Mouse (Mus musculus): ENCODE results near the gene Pheta1. TPM values are rescaled to one million over a fixed set of nuclear protein-coding genes. Genes with fewer than 3 reads are reported as not detected.

The Pheta1 gene
- polyA plus RNA-seq (2014; fragmentation: Nextera tagmentation; extraction: Ambion mirVana) = 10.8 and 11.5 TPM in 2 replicates

GRCm38 (mm10) chr5:121848743-121849142 lies at the start of gene Pheta1:
Pheta1 (plus strand) TSS chr5:121848984.
- WGBS = under 1% methylated on average over 35 of the region's 42 CpGs
- peak within 1 kb of the TSS; percentile 59 to 78 for H3K27ac ChIP-seq (replicated peaks in 1 of 2; ENCODE audit: control insufficient read depth in 1 of 2, insufficient read depth in 1 of 2, low read depth in 2 of 2, low read length in 2 of 2)
- peak; percentile 86 for ATAC-seq (ENCODE audit: insufficient number of reproducible peaks, insufficient read depth, low FRiP score, low read depth)
- peaks cover 9% of the 10 kb centered on the region for H3K27me3 ChIP-seq (ENCODE audit: control insufficient read depth, insufficient read depth, low read length)
- peak within 1 kb of the TSS; percentile 84 for H3K9ac ChIP-seq (ENCODE audit: low read length)
- H3K36me3 ChIP-seq (ENCODE audit: control insufficient read depth, insufficient read depth, low read length) = peaks cover 28% of the 10 kb centered on the region
- H3K4me1 ChIP-seq (ENCODE audit: control insufficient read depth in 2 of 2, insufficient read depth in 2 of 2, low read length in 2 of 2) = peaks cover 26 to 32% of the 10 kb centered on the region in 2 experiments
- peak within 1 kb of the TSS; percentile 66 for H3K4me2 ChIP-seq (ENCODE audit: low read length)
- H3K9me3 ChIP-seq (ENCODE audit: control insufficient read depth, low read length) = no peaks in the 10 kb centered on the region
- H3K4me3 ChIP-seq (ENCODE audit: control insufficient read depth in 1 of 2, insufficient read depth in 1 of 2, low read depth in 1 of 2, low read length in 2 of 2) = peak within 1 kb of the TSS; percentile 83 to 92

GRCm38 (mm10) chr5:121807186-121807585 lies 41.6 kb upstream of the Pheta1 start:
- Histone ChIP-seq H3K36me3 (ENCODE audit: control insufficient read depth, insufficient read depth, low read length) (peaks cover 75% of the 10 kb centered on the region), H3K9me3 (ENCODE audit: control insufficient read depth, low read length) (no peaks in the 10 kb centered on the region), H3K9ac (ENCODE audit: low read length) (no peak overlapping the region), H3K4me3 (ENCODE audit: control insufficient read depth in 1 of 2, insufficient read depth in 1 of 2, low read depth in 1 of 2, low read length in 2 of 2) (no peak overlapping the region), H3K4me1 (ENCODE audit: control insufficient read depth in 2 of 2, insufficient read depth in 2 of 2, low read length in 2 of 2) (peaks cover 15 to 30% of the 10 kb centered on the region in 2 experiments), H3K27me3 (ENCODE audit: control insufficient read depth, insufficient read depth, low read length) (no peaks in the 10 kb centered on the region), H3K4me2 (ENCODE audit: low read length) (no peak overlapping the region), H3K27ac (replicated peaks in 1 of 2; ENCODE audit: control insufficient read depth in 1 of 2, insufficient read depth in 1 of 2, low read depth in 2 of 2, low read length in 2 of 2) (peak overlapping the region; percentile 34 to 35; a peak in 3 of 4 replicates)
- no peak for ATAC-seq (ENCODE audit: insufficient number of reproducible peaks, insufficient read depth, low FRiP score, low read depth)
- WGBS = 90% methylated on average over 3 of the region's 3 CpGs

GRCm38 (mm10) chr5:121808202-121808601 lies 40.6 kb upstream of the Pheta1 start:
- H3K4me1 ChIP-seq (ENCODE audit: control insufficient read depth in 2 of 2, insufficient read depth in 2 of 2, low read length in 2 of 2) = peaks cover 15 to 30% of the 10 kb centered on the region in 2 experiments
- no peak overlapping the region for H3K9ac ChIP-seq (ENCODE audit: low read length)
- H3K36me3 ChIP-seq (ENCODE audit: control insufficient read depth, insufficient read depth, low read length) = peaks cover 75% of the 10 kb centered on the region
- 96% methylated on average over 2 of the region's 2 CpGs for WGBS
- no peak overlapping the region for H3K4me2 ChIP-seq (ENCODE audit: low read length)
- no peak overlapping the region for H3K27ac ChIP-seq (replicated peaks in 1 of 2; ENCODE audit: control insufficient read depth in 1 of 2, insufficient read depth in 1 of 2, low read depth in 2 of 2, low read length in 2 of 2)
- no peak overlapping the region for H3K4me3 ChIP-seq (ENCODE audit: control insufficient read depth in 1 of 2, insufficient read depth in 1 of 2, low read depth in 1 of 2, low read length in 2 of 2)
- no peaks in the 10 kb centered on the region for H3K9me3 ChIP-seq (ENCODE audit: control insufficient read depth, low read length)
- ATAC-seq (ENCODE audit: insufficient number of reproducible peaks, insufficient read depth, low FRiP score, low read depth) = no peak
- H3K27me3 ChIP-seq (ENCODE audit: control insufficient read depth, insufficient read depth, low read length) = no peaks in the 10 kb centered on the region

DNA sequence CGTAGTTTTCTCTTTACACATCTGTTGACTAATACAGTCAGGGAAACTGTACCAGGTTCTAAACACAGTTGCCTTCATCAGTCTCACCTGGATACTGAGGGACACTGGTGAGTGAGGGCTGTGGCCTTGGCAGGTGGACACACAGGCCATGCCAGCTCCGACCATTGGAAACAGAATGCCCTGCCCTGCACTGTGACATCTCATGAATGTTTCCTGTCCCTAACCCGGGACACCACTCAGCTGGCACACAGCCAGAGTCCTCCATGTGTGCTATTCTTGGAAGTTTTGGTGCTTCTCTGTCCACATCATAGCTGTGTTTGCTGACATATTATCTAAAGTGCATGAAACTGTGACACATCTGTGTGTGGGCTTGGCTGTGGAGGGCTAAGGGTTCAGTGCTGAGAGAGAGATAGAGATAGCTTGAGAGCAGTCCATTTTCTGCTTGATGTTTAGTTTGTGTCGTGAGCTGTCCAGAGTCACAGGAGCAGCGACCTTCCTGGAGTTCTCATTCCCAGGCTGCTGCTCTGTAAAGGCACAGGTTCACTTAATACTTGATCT lies 39.0 kb upstream of the Pheta1 start:
- Histone ChIP-seq H3K4me3 (ENCODE audit: control insufficient read depth in 1 of 2, insufficient read depth in 1 of 2, low read depth in 1 of 2, low read length in 2 of 2) (no peak overlapping the region), H3K36me3 (ENCODE audit: control insufficient read depth, insufficient read depth, low read length) (peaks cover 75% of the 10 kb centered on the region), H3K4me1 (ENCODE audit: control insufficient read depth in 2 of 2, insufficient read depth in 2 of 2, low read length in 2 of 2) (peaks cover 15 to 30% of the 10 kb centered on the region in 2 experiments), H3K27me3 (ENCODE audit: control insufficient read depth, insufficient read depth, low read length) (no peaks in the 10 kb centered on the region), H3K4me2 (ENCODE audit: low read length) (0 out of 2 replicates have a peak overlapping the region, but pooled peaks have one; percentile 2), H3K9ac (ENCODE audit: low read length) (peak overlapping the region; percentile 21; the same call in 1 of the 2 replicates), H3K9me3 (ENCODE audit: control insufficient read depth, low read length) (no peaks in the 10 kb centered on the region), H3K27ac (replicated peaks in 1 of 2; ENCODE audit: control insufficient read depth in 1 of 2, insufficient read depth in 1 of 2, low read depth in 2 of 2, low read length in 2 of 2) (peak overlapping the region; percentile 56 to 63)
- ATAC-seq (ENCODE audit: insufficient number of reproducible peaks, insufficient read depth, low FRiP score, low read depth) = no peak
- WGBS = 18% methylated on average over 5 of the region's 5 CpGs

DNA sequence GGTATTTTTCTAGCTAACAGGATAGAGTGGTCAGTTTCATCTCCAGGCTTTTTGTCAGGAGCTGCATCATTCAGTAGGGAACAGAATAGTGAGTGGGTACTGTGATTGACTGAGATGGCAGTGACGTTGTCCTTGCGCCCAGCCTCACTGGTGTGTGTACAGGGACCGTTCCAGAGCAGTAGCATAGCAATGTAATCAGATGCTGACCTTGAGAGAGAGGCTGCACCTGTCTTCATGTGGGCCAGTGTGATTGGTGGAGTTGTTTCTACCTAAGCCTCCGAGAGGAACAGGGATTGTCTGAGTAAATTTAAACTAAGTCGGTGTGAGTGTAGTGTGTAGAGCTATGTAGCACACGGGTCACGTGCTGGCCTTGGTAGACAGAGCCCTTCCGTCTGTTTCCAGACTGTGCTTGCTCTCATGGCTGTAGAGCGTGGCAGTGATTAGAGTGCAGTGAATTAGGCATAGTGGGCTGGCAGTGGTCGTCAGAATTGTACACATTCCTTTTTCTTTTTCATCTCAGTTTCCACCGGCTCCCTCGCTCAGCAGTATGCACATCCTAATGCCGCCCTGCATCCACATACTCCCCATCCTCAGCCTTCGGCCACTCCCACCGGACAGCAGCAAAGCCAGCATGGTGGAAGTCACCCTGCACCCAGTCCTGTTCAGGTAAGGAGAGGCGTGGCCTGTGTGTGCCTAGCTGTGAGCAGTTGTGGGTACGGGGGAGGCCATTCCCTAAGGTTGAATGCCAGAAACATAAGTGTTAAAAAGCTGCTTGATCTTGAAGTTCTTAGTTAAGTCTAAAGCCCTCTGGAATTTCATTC lies 38.2 kb upstream of the Pheta1 start:
- ATAC-seq (ENCODE audit: insufficient number of reproducible peaks, insufficient read depth, low FRiP score, low read depth) = no peak
- Histone ChIP-seq H3K9me3 (ENCODE audit: control insufficient read depth, low read length) (no peaks in the 10 kb centered on the region), H3K4me1 (ENCODE audit: control insufficient read depth in 2 of 2, insufficient read depth in 2 of 2, low read length in 2 of 2) (peaks cover 15 to 30% of the 10 kb centered on the region in 2 experiments), H3K9ac (ENCODE audit: low read length) (peak overlapping the region; percentile 21; the same call in 1 of the 2 replicates), H3K27ac (replicated peaks in 1 of 2; ENCODE audit: control insufficient read depth in 1 of 2, insufficient read depth in 1 of 2, low read depth in 2 of 2, low read length in 2 of 2) (peak overlapping the region; percentile 56 to 63; a peak in 3 of 4 replicates), H3K27me3 (ENCODE audit: control insufficient read depth, insufficient read depth, low read length) (no peaks in the 10 kb centered on the region), H3K36me3 (ENCODE audit: control insufficient read depth, insufficient read depth, low read length) (peaks cover 76% of the 10 kb centered on the region), H3K4me2 (ENCODE audit: low read length) (0 out of 2 replicates have a peak overlapping the region, but pooled peaks have one; percentile 2), H3K4me3 (ENCODE audit: control insufficient read depth in 1 of 2, insufficient read depth in 1 of 2, low read depth in 1 of 2, low read length in 2 of 2) (no peak overlapping the region)
- 69% methylated on average over 17 of the region's 17 CpGs for WGBS

- H3K27me3 ChIP-seq (ENCODE audit: control insufficient read depth, insufficient read depth, low read length) = no peaks in the 10 kb centered on the region
- peaks cover 15 to 30% of the 10 kb centered on the region in 2 experiments for H3K4me1 ChIP-seq (ENCODE audit: control insufficient read depth in 2 of 2, insufficient read depth in 2 of 2, low read length in 2 of 2)
- H3K27ac ChIP-seq (replicated peaks in 1 of 2; ENCODE audit: control insufficient read depth in 1 of 2, insufficient read depth in 1 of 2, low read depth in 2 of 2, low read length in 2 of 2) = peak overlapping the region in 1 of 2 experiments; percentile 53; a peak in 2 of 4 replicates
- no peaks in the 10 kb centered on the region for H3K9me3 ChIP-seq (ENCODE audit: control insufficient read depth, low read length)
- H3K9ac ChIP-seq (ENCODE audit: low read length) = no peak overlapping the region
- no peak overlapping the region for H3K4me3 ChIP-seq (ENCODE audit: control insufficient read depth in 1 of 2, insufficient read depth in 1 of 2, low read depth in 1 of 2, low read length in 2 of 2)
- 0 out of 2 replicates have a peak, but pooled peaks have one; percentile 8 for ATAC-seq (ENCODE audit: insufficient number of reproducible peaks, insufficient read depth, low FRiP score, low read depth)
- H3K4me2 ChIP-seq (ENCODE audit: low read length) = no peak overlapping the region
- 80% methylated on average over 5 of the region's 5 CpGs for WGBS
- peaks cover 77% of the 10 kb centered on the region for H3K36me3 ChIP-seq (ENCODE audit: control insufficient read depth, insufficient read depth, low read length)
These were observed 37.3 kb upstream of the Pheta1 start for GRCm38 (mm10) chr5:121811485-121811931.

GRCm38 (mm10) chr5:121812526-121813243 lies 36.1 kb upstream of the Pheta1 start:
- Histone ChIP-seq H3K9me3 (ENCODE audit: control insufficient read depth, low read length) (no peaks in the 10 kb centered on the region), H3K27ac (replicated peaks in 1 of 2; ENCODE audit: control insufficient read depth in 1 of 2, insufficient read depth in 1 of 2, low read depth in 2 of 2, low read length in 2 of 2) (peak overlapping the region in 1 of 2 experiments; percentile 53; a peak in 1 of 4 replicates), H3K4me1 (ENCODE audit: control insufficient read depth in 2 of 2, insufficient read depth in 2 of 2, low read length in 2 of 2) (peaks cover 15 to 27% of the 10 kb centered on the region in 2 experiments), H3K36me3 (ENCODE audit: control insufficient read depth, insufficient read depth, low read length) (peaks cover 80% of the 10 kb centered on the region), H3K27me3 (ENCODE audit: control insufficient read depth, insufficient read depth, low read length) (no peaks in the 10 kb centered on the region), H3K4me3 (ENCODE audit: control insufficient read depth in 1 of 2, insufficient read depth in 1 of 2, low read depth in 1 of 2, low read length in 2 of 2) (no peak overlapping the region), H3K4me2 (ENCODE audit: low read length) (no peak overlapping the region), H3K9ac (ENCODE audit: low read length) (no peak overlapping the region)
- ATAC-seq (ENCODE audit: insufficient number of reproducible peaks, insufficient read depth, low FRiP score, low read depth) = no peak
- WGBS = 80% methylated on average over 7 of the region's 7 CpGs
